Mouse (Mus musculus) heart, embryonic 11.5 days (tissue): Measurements from ENCODE around the gene Uqcrq. TPM values are rescaled to one million over a fixed set of nuclear protein-coding genes. Genes with fewer than 3 reads are reported as not detected.
A peak's percentile ranks its signal among the peaks of the same experiment; 100 is the strongest.

ENCODE experiments used
- ATAC-seq: fragments of 200-750 bp; cut with Nextera tagmentation; replicated peaks from 2 replicates; pipeline ENCODE4 v1.8.0; 2017; ENCODE audit warnings: moderate library complexity; ENCODE audit not compliant: insufficient number of reproducible peaks, low FRiP score, low TSS enrichment
- H3K27ac ChIP-seq: fragments of 300-500 bp; sonication (generic); 2 replicates; pipeline ENCODE4 v1.5.1; 2014; ENCODE audit warnings: mild to moderate bottlenecking, low read depth, low read length
- H3K27me3 ChIP-seq: fragments of 300-500 bp; sonication (generic); 2 replicates; pipeline ENCODE4 v1.6.1; 2014; ENCODE audit warnings: mild to moderate bottlenecking, low read length, mixed read lengths; ENCODE audit not compliant: control insufficient read depth, insufficient read depth
- H3K36me3 ChIP-seq: fragments of 300-500 bp; sonication (generic); 2 replicates; pipeline ENCODE4 v1.6.1; 2014; ENCODE audit warnings: mild to moderate bottlenecking, low read length, moderate library complexity, mixed read lengths; ENCODE audit not compliant: control insufficient read depth, insufficient read depth
- H3K4me1 ChIP-seq: fragments of 300-500 bp; sonication (generic); 2 replicates; pipeline ENCODE4 v1.6.1; 2014; ENCODE audit warnings: low read length; ENCODE audit not compliant: control insufficient read depth, insufficient read depth
- H3K4me2 ChIP-seq: fragments of 300-500 bp; sonication (generic); 2 replicates; pipeline ENCODE4 v1.6.1; 2014; ENCODE audit warnings: mild to moderate bottlenecking, moderate library complexity
- H3K4me3 ChIP-seq: fragments of 300-500 bp; sonication (generic); 2 replicates; pipeline ENCODE4 v1.5.1; 2014; ENCODE audit warnings: low read depth, low read length
- H3K9ac ChIP-seq: fragments of 300-500 bp; sonication (generic); 2 replicates; pipeline ENCODE4 v1.6.1; 2014; ENCODE audit warnings: mild to moderate bottlenecking, low read depth, low read length, moderate library complexity
- H3K9me3 ChIP-seq: fragments of 300-500 bp; sonication (generic); replicated peaks from 2 replicates; pipeline ENCODE4 v1.6.1; 2016; ENCODE audit warnings: low read length; ENCODE audit not compliant: control insufficient read depth
- WGBS: fragments of 180-500 bp; shearing (Covaris S2); extraction: QIAGEN DNeasy Blood & Tissue Kit; methylation state at CpG from one replicate; pipeline ENCODE4 v1.1.7; 2014; ENCODE audit not compliant: insufficient replicate concordance; 5-methylcytosine and 5-hydroxymethylcytosine counted together
- polyA plus RNA-seq: library from polyadenylated mRNA; unstranded; fragments of >200 nt; fragmentation: Nextera tagmentation; extraction: Ambion mirVana; gene quantifications from 2 replicates; pipeline ENCODE4 v1.2.1, GENCODE M21; 2014

The Uqcrq gene
- polyA plus RNA-seq, 1 experiment from 2014 or later, result 1,162 TPM

- H3K36me3 ChIP-seq, result no peaks in the 10 kb centered on the region
- 0 out of 2 replicates have a peak within 1 kb of the TSS, but pooled peaks have one; percentile 10 for H3K4me3 ChIP-seq
- H3K9ac ChIP-seq, result no peak within 1 kb of the TSS
- H3K4me2 ChIP-seq, result peak within 1 kb of the TSS; percentile 63
- 3% methylated on average over 29 of the region's 29 CpGs for WGBS
- H3K4me1 ChIP-seq, result peaks cover 7% of the 10 kb centered on the region; the same call in 1 of the 2 replicates
- H3K27ac ChIP-seq, result no peak within 1 kb of the TSS
- 0 out of 2 replicates have a peak, but pooled peaks have one; percentile 57 for ATAC-seq
- no peaks in the 10 kb centered on the region for H3K9me3 ChIP-seq
- H3K27me3 ChIP-seq, result peaks cover 50% of the 10 kb centered on the region
Observed at GRCm38 (mm10) chr11:53469968-53470695, 39.5 kb upstream of the Uqcrq start, which contains the start of gene Gm9837. TSS of gene Gm9837 (minus strand) at chr11:53470479.

GRCm38 (mm10) chr11:53469294-53469967 lies 38.8 kb upstream of the Uqcrq start:
- no peak overlapping the region for H3K4me3 ChIP-seq
- H3K27ac ChIP-seq, result no peak overlapping the region
- H3K36me3 ChIP-seq, result no peaks in the 10 kb centered on the region
- H3K9ac ChIP-seq, result no peak overlapping the region
- ATAC-seq, result no peak
- no peaks in the 10 kb centered on the region for H3K9me3 ChIP-seq
- peaks cover 7% of the 10 kb centered on the region; the same call in 1 of the 2 replicates for H3K4me1 ChIP-seq
- peak overlapping the region; percentile 63 for H3K4me2 ChIP-seq
- 38% methylated on average over 16 of the region's 16 CpGs for WGBS
- H3K27me3 ChIP-seq, result peaks cover 51% of the 10 kb centered on the region

- no peaks in the 10 kb centered on the region for H3K36me3 ChIP-seq
- H3K9ac ChIP-seq, result peak overlapping the region; percentile 61
- no peak for ATAC-seq
- peaks cover 7% of the 10 kb centered on the region; the same call in 1 of the 2 replicates for H3K4me1 ChIP-seq
- 8% methylated on average over 40 of the region's 40 CpGs for WGBS
- H3K4me2 ChIP-seq, result peak overlapping the region; percentile 72
- peaks cover 69% of the 10 kb centered on the region for H3K27me3 ChIP-seq
- peak overlapping the region; percentile 35 for H3K4me3 ChIP-seq
- H3K9me3 ChIP-seq, result no peaks in the 10 kb centered on the region
- no peak overlapping the region for H3K27ac ChIP-seq
Observed at GRCm38 (mm10) chr11:53466231-53466971, 35.8 kb upstream of the Uqcrq start.

- peaks cover 63% of the 10 kb centered on the region for H3K27me3 ChIP-seq
- H3K4me2 ChIP-seq, result peak overlapping the region; percentile 86
- no peaks in the 10 kb centered on the region for H3K36me3 ChIP-seq
- no peak overlapping the region for H3K27ac ChIP-seq
- no peaks in the 10 kb centered on the region for H3K9me3 ChIP-seq
- H3K4me3 ChIP-seq, result peak overlapping the region; percentile 47
- WGBS, result 6% methylated on average over 55 of the region's 55 CpGs
- ATAC-seq, result no peak
- H3K9ac ChIP-seq, result peak overlapping the region; percentile 44; the same call in 1 of the 2 replicates
- H3K4me1 ChIP-seq, result no peaks in the 10 kb centered on the region; the same call in 1 of the 2 replicates
Observed at GRCm38 (mm10) chr11:53463551-53464424, 33.2 kb upstream of the Uqcrq start.

GRCm38 (mm10) chr11:53461727-53462126 lies 31.1 kb upstream of the Uqcrq start:
- H3K27ac ChIP-seq, result no peak overlapping the region
- whole genome bisulfite sequencing, result 26% methylated on average over 5 of the region's 5 CpGs
- no peaks in the 10 kb centered on the region for H3K36me3 ChIP-seq
- H3K4me2 ChIP-seq, result no peak overlapping the region
- H3K4me3 ChIP-seq, result no peak overlapping the region
- ATAC-seq, result no peak
- no peaks in the 10 kb centered on the region; the same call in 1 of the 2 replicates for H3K4me1 ChIP-seq
- H3K9me3 ChIP-seq, result no peaks in the 10 kb centered on the region
- H3K27me3 ChIP-seq, result peaks cover 57% of the 10 kb centered on the region
- no peak overlapping the region for H3K9ac ChIP-seq

- Histone ChIP-seq H3K9ac (no peak overlapping the region), H3K27ac (no peak overlapping the region), H3K4me2 (no peak overlapping the region), H3K9me3 (no peaks in the 10 kb centered on the region), H3K4me1 (no peaks in the 10 kb centered on the region), H3K4me3 (no peak overlapping the region), H3K27me3 (peaks cover 41% of the 10 kb centered on the region), H3K36me3 (no peaks in the 10 kb centered on the region)
- no peak for ATAC-seq
- WGBS, result 66% methylated on average over 3 of the region's 3 CpGs
Observed at GRCm38 (mm10) chr11:53460192-53460591, 29.6 kb upstream of the Uqcrq start.

- WGBS, result 57% methylated on average over 3 of the region's 3 CpGs
- no peak for ATAC-seq
- peaks cover 29% of the 10 kb centered on the region for H3K27me3 ChIP-seq
Observed at GRCm38 (mm10) chr11:53458996-53459395, 28.4 kb upstream of the Uqcrq start.

More at GRCm38 (mm10) chr11:53458996-53459395, 28.4 kb upstream of the Uqcrq start:
- Histone ChIP-seq H3K4me3 (no peak overlapping the region), H3K9me3 (no peaks in the 10 kb centered on the region), H3K36me3 (no peaks in the 10 kb centered on the region), H3K27ac (no peak overlapping the region), H3K4me1 (no peaks in the 10 kb centered on the region), H3K9ac (no peak overlapping the region), H3K4me2 (no peak overlapping the region)
